Mouse (Mus musculus): Measurements from ENCODE around the gene Lyar. TPM values are rescaled to one million over a fixed set of nuclear protein-coding genes. Genes with fewer than 3 reads are reported as not detected.

The Lyar gene
- polyA plus RNA-seq, 1 experiment from 2014 or later = 40.5 TPM

Other genes with a start within 250 kb of the Lyar start
- 35.3 and 37.8 TPM in 2 replicates for gene Stx18, start 181.7 kb upstream of the Lyar start, polyA plus RNA-seq (2015; fragmentation: Nextera tagmentation; extraction: Ambion mirVana)
- 1,299 and 1,422 TPM in 2 replicates for gene Nsg1, start 60.6 kb upstream of the Lyar start, polyA plus RNA-seq (2015; fragmentation: Nextera tagmentation; extraction: Ambion mirVana)
- gene Zbtb49, start within 50 bp of the Lyar start, polyA plus RNA-seq (2015; fragmentation: Nextera tagmentation; extraction: Ambion mirVana) = 18.1 and 20.5 TPM in 2 replicates
- gene Tmem128, start 39.7 kb downstream of the Lyar start, polyA plus RNA-seq (2015; fragmentation: Nextera tagmentation; extraction: Ambion mirVana) = 84.6 and 90.3 TPM in 2 replicates
- 0.05 and 0.12 TPM in 2 replicates for gene Otop1, start 55.5 kb downstream of the Lyar start, polyA plus RNA-seq (2015; fragmentation: Nextera tagmentation; extraction: Ambion mirVana)
- 0.59 and 0.73 TPM in 2 replicates for gene Drd5, start 98.9 kb downstream of the Lyar start, polyA plus RNA-seq (2015; fragmentation: Nextera tagmentation; extraction: Ambion mirVana)

All from hindbrain, embryonic 15.5 days (tissue).